Comparison of ENCODE assay signal across 8 mouse cellular contexts in the genomic region with DNA sequence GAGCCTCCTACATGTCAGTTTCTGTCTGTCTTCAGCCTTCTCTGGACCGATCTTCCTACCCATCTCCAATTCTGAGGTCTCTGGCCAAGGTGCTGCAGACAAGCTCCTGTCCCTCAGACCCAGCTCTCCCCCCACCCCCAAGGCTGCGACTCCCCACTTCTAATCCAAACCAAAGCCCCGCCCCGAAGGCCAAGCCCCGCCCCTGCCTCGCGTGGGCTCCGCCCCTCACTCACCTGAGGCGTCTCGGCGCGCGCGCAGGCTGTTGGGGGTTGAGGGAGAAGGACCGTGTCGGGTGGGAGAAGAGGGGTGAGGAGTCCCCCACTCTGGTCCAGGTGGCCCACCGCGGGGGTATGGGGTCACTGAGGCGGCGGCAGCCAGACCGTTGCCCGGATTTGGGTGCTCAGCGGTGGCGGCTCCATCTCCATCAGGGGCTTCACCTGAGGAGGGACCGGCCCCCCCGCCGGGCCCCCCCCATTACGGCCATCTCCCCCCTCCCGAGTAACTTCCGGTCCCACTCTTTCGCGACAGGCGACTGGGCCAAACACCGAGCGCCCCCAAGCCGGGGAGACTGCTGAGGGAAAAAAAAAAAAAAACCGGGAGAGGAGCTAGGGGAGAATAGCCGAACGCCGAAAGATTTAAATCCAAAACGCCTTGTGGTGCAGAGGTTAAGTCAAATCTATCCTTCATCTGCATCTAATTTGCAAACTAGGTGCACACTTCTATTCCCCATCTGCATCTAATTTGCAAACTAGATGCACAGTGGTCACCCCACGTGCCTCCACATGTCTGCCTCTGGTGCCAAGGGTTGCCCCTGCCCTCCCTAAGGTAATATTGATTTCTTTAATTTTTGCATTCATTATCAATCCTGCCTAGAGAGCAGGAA. TPM values are rescaled to one million over a fixed set of nuclear protein-coding genes. Genes with fewer than 3 reads are reported as not detected.
A peak's percentile ranks its signal among the peaks of the same experiment; 100 is the strongest.
DNase-seq lines count a peak whose midpoint lies in the region; ATAC-seq and TF ChIP-seq lines count a peak whose summit lies in the region.

No protein-coding gene starts in this region.

- ATAC-seq in hindbrain, embryonic 15.5 days (ENCODE audit: low FRiP score, low read depth) = peak; percentile 64

- H3K4me3 ChIP-seq in E14TG2a.4 (replicated peaks; ENCODE audit: low read length) = peak overlapping the region; percentile 88
- H3K4me3 ChIP-seq in brown adipose tissue, adult 24 weeks (ENCODE audit: insufficient read depth, low read depth, low read length) = peak overlapping the region; percentile 48
- H3K4me3 ChIP-seq in forebrain, embryonic 10.5 days = peak overlapping the region; percentile 86
- peak overlapping the region; percentile 75 for H3K4me3 ChIP-seq in hindbrain, embryonic 15.5 days

- DNase-seq in forebrain, embryonic 10.5 days (ENCODE audit: extremely low spot score, low spot score) = peak; percentile 61
- DNase-seq in left cerebral cortex, adult 11 months (ENCODE audit: low spot score) = peak; percentile 62
- peak; percentile 73 for DNase-seq in lung, postnatal 14 days
- peak; percentile 74 for DNase-seq in right cerebral cortex, adult 18-20 months
- peak; percentile 42 for DNase-seq in urinary bladder, adult 2 months (ENCODE audit: low spot score)

- under 1% methylated on average over 42 of the region's 42 CpGs for WGBS in forebrain, embryonic 10.5 days
- under 1% methylated on average over 40 of the region's 42 CpGs for WGBS in hindbrain, embryonic 15.5 days

- peak overlapping the region; percentile 76 for H3K9ac ChIP-seq in hindbrain, embryonic 15.5 days

- peak overlapping the region; percentile 82 for H3K4me2 ChIP-seq in hindbrain, embryonic 15.5 days

- H3K27ac ChIP-seq in brown adipose tissue, adult 24 weeks (replicated peaks; ENCODE audit: low read depth, low read length) = no peak overlapping the region
- peak overlapping the region; percentile 89 for H3K27ac ChIP-seq in forebrain, embryonic 10.5 days
- peak overlapping the region; percentile 87 for H3K27ac ChIP-seq in hindbrain, embryonic 15.5 days (replicated peaks)

- peaks cover 51% of the 10 kb centered on the region for H3K27me3 ChIP-seq in E14TG2a.4 (ENCODE audit: insufficient read depth, low read length)
- H3K27me3 ChIP-seq in forebrain, embryonic 10.5 days (ENCODE audit: poor library complexity, severe bottlenecking) = peaks cover 36% of the 10 kb centered on the region
- no peaks in the 10 kb centered on the region for H3K27me3 ChIP-seq in hindbrain, embryonic 15.5 days

- H3K9me3 ChIP-seq in E14TG2a.4 (ENCODE audit: low read length) = no peaks in the 10 kb centered on the region
- H3K9me3 ChIP-seq in forebrain, embryonic 10.5 days = no peaks in the 10 kb centered on the region
- H3K9me3 ChIP-seq in hindbrain, embryonic 15.5 days = no peaks in the 10 kb centered on the region

- H3K36me3 ChIP-seq in E14TG2a.4 (ENCODE audit: insufficient read depth, low read length) = no peaks in the 10 kb centered on the region; the same call in 1 of the 2 replicates
- 0 out of 2 replicates have a peak, but pooled peaks cover 10% of the 10 kb centered on the region for H3K36me3 ChIP-seq in forebrain, embryonic 10.5 days (replicated peaks)
- H3K36me3 ChIP-seq in hindbrain, embryonic 15.5 days = peaks cover 6% of the 10 kb centered on the region; the same call in 1 of the 2 replicates

- no peak for TF ChIP-seq CTCF in E14TG2a.4 (conservative IDR thresholded peaks at IDR 0.05; ENCODE audit: low read length)

- H3K4me1 ChIP-seq in E14TG2a.4 (replicated peaks; ENCODE audit: low read depth, low read length) = peaks cover 20% of the 10 kb centered on the region
- no peaks in the 10 kb centered on the region for H3K4me1 ChIP-seq in brown adipose tissue, adult 24 weeks (ENCODE audit: control insufficient read depth, insufficient read depth, insufficient read length, low read length)
- peaks cover 30% of the 10 kb centered on the region for H3K4me1 ChIP-seq in forebrain, embryonic 10.5 days
- peaks cover 25% of the 10 kb centered on the region for H3K4me1 ChIP-seq in hindbrain, embryonic 15.5 days (replicated peaks)

RNA-seq across cellular contexts. Expression of a gene that starts 4.8 kb away (rescaled TPM):
- polyA plus RNA-seq in brown adipose tissue, adult 24 weeks (2012; ENCODE audit: insufficient read depth, insufficient read length, missing spikeins) = 24.4 and 34.2 TPM in 2 replicates
- 10.8 and 10.9 TPM in 2 replicates for polyA plus RNA-seq in forebrain, embryonic 10.5 days (2016; fragmentation: Nextera tagmentation; extraction: Ambion mirVana)
- polyA plus RNA-seq in hindbrain, embryonic 15.5 days (2015; fragmentation: Nextera tagmentation; extraction: Ambion mirVana) = 14.5 TPM in 2 replicates
- polyA plus RNA-seq in urinary bladder, adult 2 months (2012; rRNA removed) = 19.2 and 21.0 TPM in 2 replicates

RNA-seq across cellular contexts. Expression of a gene that starts 23.2 kb away (rescaled TPM):
- polyA plus RNA-seq in brown adipose tissue, adult 24 weeks (2012; ENCODE audit: insufficient read depth, insufficient read length, missing spikeins) = 0.32 and 0.58 TPM in 2 replicates
- 3.2 and 3.9 TPM in 2 replicates for polyA plus RNA-seq in forebrain, embryonic 10.5 days (2016; fragmentation: Nextera tagmentation; extraction: Ambion mirVana)
- polyA plus RNA-seq in hindbrain, embryonic 15.5 days (2015; fragmentation: Nextera tagmentation; extraction: Ambion mirVana) = 15.1 and 18.3 TPM in 2 replicates
- 1.4 and 2.3 TPM in 2 replicates for polyA plus RNA-seq in urinary bladder, adult 2 months (2012; rRNA removed)

RNA-seq across cellular contexts. Expression of a gene that starts 27.0 kb away (rescaled TPM):
- 87.6 and 108 TPM in 2 replicates for polyA plus RNA-seq in brown adipose tissue, adult 24 weeks (2012; ENCODE audit: insufficient read depth, insufficient read length, missing spikeins)
- polyA plus RNA-seq in forebrain, embryonic 10.5 days (2016; fragmentation: Nextera tagmentation; extraction: Ambion mirVana) = 63.4 and 68.8 TPM in 2 replicates
- polyA plus RNA-seq in hindbrain, embryonic 15.5 days (2015; fragmentation: Nextera tagmentation; extraction: Ambion mirVana) = 113 and 121 TPM in 2 replicates
- polyA plus RNA-seq in urinary bladder, adult 2 months (2012; rRNA removed) = 101 and 107 TPM in 2 replicates

RNA-seq across cellular contexts. Expression of a gene that starts 35.0 kb away (rescaled TPM):
- polyA plus RNA-seq in brown adipose tissue, adult 24 weeks (2012; ENCODE audit: insufficient read depth, insufficient read length, missing spikeins) = not detected in 2 replicates
- 7.2 and 24.4 TPM in 2 replicates for polyA plus RNA-seq in forebrain, embryonic 10.5 days (2016; fragmentation: Nextera tagmentation; extraction: Ambion mirVana)
- polyA plus RNA-seq in hindbrain, embryonic 15.5 days (2015; fragmentation: Nextera tagmentation; extraction: Ambion mirVana) = 0.62 and 1.1 TPM in 2 replicates
- polyA plus RNA-seq in urinary bladder, adult 2 months (2012; rRNA removed) = 0.72 and 0.95 TPM in 2 replicates

RNA-seq across cellular contexts. Expression of a gene that starts 35.8 kb away (rescaled TPM):
- polyA plus RNA-seq in brown adipose tissue, adult 24 weeks (2012; ENCODE audit: insufficient read depth, insufficient read length, missing spikeins) = 8.6 and 11.1 TPM in 2 replicates
- polyA plus RNA-seq in forebrain, embryonic 10.5 days (2016; fragmentation: Nextera tagmentation; extraction: Ambion mirVana) = 119 and 120 TPM in 2 replicates
- 22.4 and 23.5 TPM in 2 replicates for polyA plus RNA-seq in hindbrain, embryonic 15.5 days (2015; fragmentation: Nextera tagmentation; extraction: Ambion mirVana)
- 23.6 and 32.4 TPM in 2 replicates for polyA plus RNA-seq in urinary bladder, adult 2 months (2012; rRNA removed)
